Mouse (Mus musculus) cortical plate, adult 2 months (tissue): ENCODE results near the gene Mfsd2a.

Experiments used
- CTCF ChIP-seq: fragments of 200-500 bp; IDR thresholded peaks from 2 replicates; pipeline ENCODE4 v1.5.1; 2011; ENCODE audit warnings: mild to moderate bottlenecking, control low read depth, low read length; ENCODE audit not compliant: insufficient read depth; ENCODE audit errors: extremely low read depth
- POLR2A ChIP-seq: fragments of 200-500 bp; IDR thresholded peaks from 2 replicates; pipeline ENCODE4 v1.6.1; 2011; ENCODE audit warnings: mild to moderate bottlenecking, low read length, control low read depth; ENCODE audit not compliant: insufficient read depth; ENCODE audit errors: extremely low read depth

DNA sequence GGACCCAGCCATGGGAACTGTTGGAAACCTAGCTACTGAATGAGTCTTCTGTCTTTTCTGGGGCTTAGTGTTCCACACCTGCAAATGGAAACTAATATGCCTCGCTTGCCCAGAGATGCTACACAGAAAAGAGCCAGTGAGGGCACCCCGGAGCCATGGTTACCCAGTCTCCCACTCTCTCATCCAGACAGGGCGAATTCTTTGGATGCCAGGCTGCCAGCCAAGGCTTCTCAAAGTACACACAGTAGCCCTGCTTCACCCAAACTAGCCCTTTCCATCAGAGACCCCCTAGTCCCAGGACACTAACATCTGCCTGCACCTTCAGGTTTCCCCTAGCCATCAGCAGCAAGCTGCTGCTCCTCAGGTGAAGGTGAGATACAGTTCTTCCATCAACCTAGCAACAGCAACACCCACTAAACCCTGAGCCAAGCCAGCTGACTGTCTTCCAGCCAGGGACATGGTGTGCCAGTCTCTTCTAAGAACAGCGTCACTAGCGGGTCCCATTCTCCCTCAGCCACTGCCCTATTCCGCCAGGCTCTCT lies 2.4 kb downstream of the Mfsd2a start:
- TF ChIP-seq POLR2A (0 out of 2 replicates have a peak, but pooled peaks have one; percentile 26), CTCF (no peak)
